Mouse (Mus musculus): Measurements from ENCODE around the gene Catsper4. TPM values are rescaled to one million over a fixed set of nuclear protein-coding genes. Genes with fewer than 3 reads are reported as not detected.
A peak's percentile ranks its signal among the peaks of the same experiment; 100 is the strongest.
"Not testable (repeated sequence)": the region's sequence is repeated elsewhere in the genome, so short reads cannot be mapped to it uniquely, and the experiment has no call there.

Catsper4 gene
- polyA plus RNA-seq (2016; fragmentation: Nextera tagmentation; extraction: Ambion mirVana): not detected in 2 replicates

DNA sequence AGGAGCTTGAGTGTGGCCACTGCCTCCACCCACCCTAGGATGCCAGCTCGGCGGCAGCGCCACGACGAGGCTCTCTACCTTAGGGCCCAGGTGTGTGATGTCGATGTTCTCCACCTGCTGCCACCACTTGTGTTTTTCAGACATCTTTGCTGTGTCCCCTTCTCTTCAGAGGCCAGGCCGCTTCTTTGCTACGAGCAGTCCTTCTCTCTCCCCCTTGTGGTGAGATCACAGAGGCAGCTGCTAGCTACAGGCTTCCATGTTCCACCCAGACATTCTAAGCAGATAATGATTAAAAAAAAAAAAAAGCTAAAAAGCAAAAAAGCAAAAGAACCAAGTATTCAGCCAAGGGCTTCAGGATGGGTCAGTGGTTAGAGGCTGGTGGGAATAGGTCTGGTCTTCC, at the start of gene Catsper4:
Gene Catsper4, minus strand, starts transcription at position 190 of the 400 bp plus-strand sequence.
- 55% methylated on average over 8 of the region's 8 CpGs for WGBS (ENCODE audit: insufficient replicate concordance)
- Histone ChIP-seq H3K9me3 (replicated peaks) (no peaks in the 10 kb centered on the region), H3K9ac (no peak within 1 kb of the TSS), H3K4me1 (peaks cover 10% of the 10 kb centered on the region), H3K4me3 (no peak within 1 kb of the TSS), H3K27me3 (replicated peaks) (peaks cover 32% of the 10 kb centered on the region), H3K4me2 (no peak within 1 kb of the TSS), H3K27ac (no peak within 1 kb of the TSS), H3K36me3 (no peaks in the 10 kb centered on the region)
- no peak for ATAC-seq

DNA sequence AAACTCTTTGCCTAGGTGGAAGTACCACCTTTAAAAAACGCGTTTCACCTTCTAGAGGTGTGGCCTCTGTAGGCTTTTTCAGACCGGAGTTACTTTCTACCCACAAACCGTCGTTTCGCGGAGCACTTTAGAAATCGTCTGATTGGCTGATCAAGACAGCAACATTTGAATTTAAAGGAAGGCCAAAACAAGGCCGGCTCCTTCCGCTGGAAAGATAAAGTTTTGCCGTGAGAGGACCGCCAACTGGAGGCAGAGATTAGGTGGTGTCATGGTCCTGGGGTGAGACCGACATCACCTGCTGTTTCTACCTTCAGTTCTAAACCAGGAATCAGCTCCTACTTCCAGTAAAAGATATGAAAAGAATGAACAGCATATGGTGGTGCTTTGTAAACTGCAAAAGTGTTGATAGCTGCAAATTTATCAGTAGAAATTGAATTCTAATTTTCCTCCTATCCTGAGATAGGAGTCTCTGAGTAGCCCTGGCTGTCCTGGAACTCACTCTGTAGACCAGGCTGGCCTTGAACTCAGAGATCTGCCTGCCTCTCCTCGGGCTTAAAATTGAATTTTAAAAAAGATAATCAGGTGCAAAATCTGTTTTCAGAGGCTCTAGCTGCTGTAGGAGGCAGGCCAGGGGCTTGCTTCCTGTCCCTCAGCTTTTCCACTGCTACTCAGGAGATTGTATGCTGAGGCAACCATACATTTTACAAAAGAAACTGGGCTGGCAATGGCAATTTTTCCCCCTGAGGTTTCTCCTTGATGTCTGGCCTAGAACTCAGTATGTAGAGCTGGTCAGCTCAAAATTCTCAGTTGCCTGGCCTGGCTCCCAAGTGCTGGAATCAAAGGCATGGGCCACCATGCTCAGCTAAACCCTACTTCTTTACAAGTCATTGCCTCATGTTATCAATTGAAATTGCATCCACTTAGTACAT, 46.5 kb upstream of the Catsper4 start:
- no peaks in the 10 kb centered on the region for H3K27me3 ChIP-seq (replicated peaks)
- peak overlapping the region; percentile 73 for H3K4me2 ChIP-seq
- no peaks in the 10 kb centered on the region for H3K9me3 ChIP-seq (replicated peaks)
- WGBS (ENCODE audit: insufficient replicate concordance): 2% methylated on average over 14 of the region's 14 CpGs
- peak overlapping the region; percentile 68 for H3K9ac ChIP-seq
- peak; percentile 94 for ATAC-seq
- H3K4me1 ChIP-seq: peaks cover 30% of the 10 kb centered on the region
- peak overlapping the region; percentile 49 for H3K4me3 ChIP-seq
- peaks cover 33% of the 10 kb centered on the region for H3K36me3 ChIP-seq
- H3K27ac ChIP-seq: peak overlapping the region; percentile 91

- H3K27me3 ChIP-seq (replicated peaks): no peaks in the 10 kb centered on the region
- peak overlapping the region; percentile 49 for H3K4me3 ChIP-seq
- H3K9me3 ChIP-seq (replicated peaks): no peaks in the 10 kb centered on the region
- peak; percentile 56 for ATAC-seq
- peaks cover 30% of the 10 kb centered on the region for H3K4me1 ChIP-seq
- H3K4me2 ChIP-seq: peak overlapping the region; percentile 73
- peak overlapping the region; percentile 91 for H3K27ac ChIP-seq
- H3K9ac ChIP-seq: peak overlapping the region; percentile 68
- 11% methylated on average over 12 of the region's 13 CpGs for WGBS (ENCODE audit: insufficient replicate concordance)
- H3K36me3 ChIP-seq: peaks cover 25% of the 10 kb centered on the region
These were observed 45.7 kb upstream of the Catsper4 start for GRCm38 (mm10) chr4:134272731-134273416.

GRCm38 (mm10) chr4:134271979-134272378, 44.8 kb upstream of the Catsper4 start:
- no peak overlapping the region for H3K9ac ChIP-seq
- no peaks in the 10 kb centered on the region for H3K27me3 ChIP-seq (replicated peaks)
- ATAC-seq: no peak
- H3K9me3 ChIP-seq (replicated peaks): no peaks in the 10 kb centered on the region
- 70% methylated on average over 7 of the region's 7 CpGs for WGBS (ENCODE audit: insufficient replicate concordance)
- H3K27ac ChIP-seq: no peak overlapping the region
- no peak overlapping the region for H3K4me2 ChIP-seq
- no peak overlapping the region for H3K4me3 ChIP-seq
- peaks cover 30% of the 10 kb centered on the region for H3K4me1 ChIP-seq
- peaks cover 16% of the 10 kb centered on the region for H3K36me3 ChIP-seq

DNA sequence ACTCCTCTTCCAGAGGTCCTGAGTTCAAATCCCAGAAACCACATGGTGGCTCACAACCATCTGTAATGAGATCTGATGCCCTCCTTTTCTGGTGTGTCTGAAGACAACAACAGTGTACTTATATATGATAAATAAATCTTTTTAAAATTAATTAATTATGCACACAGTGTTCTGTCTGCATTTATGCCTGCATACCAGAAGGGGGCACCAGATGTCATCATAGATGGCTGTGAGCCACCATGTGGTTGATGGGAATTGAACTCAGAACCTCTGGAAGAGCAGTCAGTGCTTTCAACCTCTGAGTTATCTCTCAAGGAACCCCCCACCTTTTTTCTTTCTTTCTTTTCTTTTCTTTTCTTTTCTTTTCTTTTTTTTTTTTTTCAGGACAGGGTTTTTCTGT, 42.4 kb upstream of the Catsper4 start:
- ATAC-seq; H3K36me3 ChIP-seq; H3K27me3 ChIP-seq (replicated peaks); H3K9ac ChIP-seq; H3K9me3 ChIP-seq (replicated peaks); H3K4me2 ChIP-seq; H3K4me3 ChIP-seq; H3K27ac ChIP-seq: not testable (repeated sequence)
- H3K4me1 ChIP-seq: peaks cover 29% of the 10 kb centered on the region

DNA sequence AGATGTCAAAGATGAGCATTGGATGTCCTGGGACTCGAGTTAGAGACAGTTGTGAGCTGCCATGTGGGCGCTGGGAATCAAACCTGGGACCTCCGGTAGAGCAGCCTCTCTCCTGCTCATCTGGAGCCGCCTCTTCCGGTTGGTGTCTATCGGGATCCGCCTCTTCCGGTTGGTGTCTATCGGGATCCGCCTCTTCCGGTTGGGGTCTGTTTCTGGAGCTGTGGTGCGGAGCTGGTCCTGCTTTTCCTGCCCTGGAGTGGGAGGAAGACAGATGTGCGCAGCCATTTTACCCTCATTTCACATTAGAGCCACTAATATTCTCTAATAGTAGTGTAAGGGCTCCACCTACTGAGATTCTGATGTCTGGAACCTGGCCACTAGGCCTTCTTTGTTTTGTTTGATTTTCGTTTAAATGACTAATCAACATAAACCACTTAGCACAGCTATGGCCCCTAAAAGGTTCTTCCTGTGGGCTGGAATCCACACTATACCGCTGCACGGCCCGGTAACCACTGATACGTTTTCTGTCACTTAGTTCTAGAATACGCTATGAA, 41.0 kb upstream of the Catsper4 start:
- Histone ChIP-seq H3K36me3 (no peaks in the 10 kb centered on the region), H3K9me3 (replicated peaks) (no peaks in the 10 kb centered on the region; the same call in 1 of the 2 replicates), H3K27me3 (replicated peaks) (no peaks in the 10 kb centered on the region), H3K9ac (no peak overlapping the region), H3K27ac (no peak overlapping the region), H3K4me3 (no peak overlapping the region), H3K4me2 (no peak overlapping the region), H3K4me1 (peaks cover 15% of the 10 kb centered on the region)
- no peak for ATAC-seq
- 74% methylated on average over 19 of the region's 19 CpGs for WGBS (ENCODE audit: insufficient replicate concordance)

DNA sequence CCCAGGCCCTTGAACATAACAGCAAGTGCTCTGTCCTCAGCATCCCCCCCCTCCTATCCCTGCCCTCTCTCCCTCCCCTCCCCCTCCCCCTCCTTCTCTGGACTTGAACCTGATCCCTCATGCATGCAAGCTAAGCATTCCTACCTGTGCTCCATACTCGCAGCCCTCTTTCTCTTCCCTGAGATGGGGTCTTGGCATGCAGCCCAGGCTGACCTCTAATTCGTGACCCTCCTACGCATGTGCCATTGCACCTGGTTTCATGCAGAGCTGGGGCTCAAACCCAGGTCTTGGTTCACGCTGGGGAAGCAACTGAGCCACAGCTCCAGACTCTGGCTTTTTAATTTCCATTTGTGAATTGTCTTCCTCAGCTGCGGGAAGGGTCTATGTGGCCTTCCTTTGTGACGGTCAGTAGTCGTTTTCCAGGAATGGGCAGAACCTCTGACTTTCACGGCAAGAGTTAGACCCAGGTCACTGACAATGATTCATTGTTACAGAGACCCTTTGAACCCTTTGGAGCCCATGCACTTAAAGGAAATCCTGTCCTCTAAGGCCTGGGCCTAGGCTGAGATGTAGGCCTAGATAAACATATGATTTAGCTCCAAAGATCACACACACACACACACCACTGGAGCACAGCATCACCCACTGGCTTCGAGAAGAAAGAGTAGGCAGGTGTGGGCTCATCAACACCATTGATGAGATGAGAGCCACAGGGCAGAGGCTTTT, 38.8 kb upstream of the Catsper4 start:
- Histone ChIP-seq H3K36me3 (no peaks in the 10 kb centered on the region), H3K4me2 (no peak overlapping the region), H3K4me1 (no peaks in the 10 kb centered on the region), H3K9me3 (replicated peaks) (no peaks in the 10 kb centered on the region; the same call in 1 of the 2 replicates), H3K27ac (no peak overlapping the region), H3K9ac (no peak overlapping the region), H3K27me3 (replicated peaks) (no peaks in the 10 kb centered on the region), H3K4me3 (no peak overlapping the region)
- ATAC-seq: no peak
- 62% methylated on average over 9 of the region's 9 CpGs for WGBS (ENCODE audit: insufficient replicate concordance)

DNA sequence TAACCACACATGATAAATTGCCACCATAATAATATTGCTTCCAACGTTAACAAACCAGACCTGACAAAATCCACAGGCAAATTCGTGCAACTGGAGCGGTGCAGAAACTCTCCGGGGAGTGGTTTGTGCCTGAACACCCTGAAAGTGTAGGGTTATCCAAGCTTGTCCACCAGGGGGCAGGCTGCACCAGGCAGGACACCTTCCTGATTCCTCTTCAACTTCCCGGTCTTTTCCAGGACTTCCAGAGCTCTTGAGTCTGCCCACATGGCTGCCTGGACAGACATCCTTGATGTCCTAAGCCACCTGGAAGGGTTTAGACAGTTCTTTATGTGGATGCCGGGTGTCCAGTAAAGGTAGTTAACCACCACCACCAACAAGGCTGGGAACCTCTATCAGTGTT, 36.0 kb upstream of the Catsper4 start:
- no peak overlapping the region for H3K4me3 ChIP-seq
- H3K4me2 ChIP-seq: no peak overlapping the region
- no peak for ATAC-seq
- H3K9me3 ChIP-seq (replicated peaks): no peaks in the 10 kb centered on the region; the same call in 1 of the 2 replicates
- H3K9ac ChIP-seq: no peak overlapping the region
- H3K4me1 ChIP-seq: no peaks in the 10 kb centered on the region
- H3K27me3 ChIP-seq (replicated peaks): 0 out of 2 replicates have a peak, but pooled peaks cover 10% of the 10 kb centered on the region
- H3K36me3 ChIP-seq: no peaks in the 10 kb centered on the region
- no peak overlapping the region for H3K27ac ChIP-seq
- 45% methylated on average over 6 of the region's 6 CpGs for WGBS (ENCODE audit: insufficient replicate concordance)

DNA sequence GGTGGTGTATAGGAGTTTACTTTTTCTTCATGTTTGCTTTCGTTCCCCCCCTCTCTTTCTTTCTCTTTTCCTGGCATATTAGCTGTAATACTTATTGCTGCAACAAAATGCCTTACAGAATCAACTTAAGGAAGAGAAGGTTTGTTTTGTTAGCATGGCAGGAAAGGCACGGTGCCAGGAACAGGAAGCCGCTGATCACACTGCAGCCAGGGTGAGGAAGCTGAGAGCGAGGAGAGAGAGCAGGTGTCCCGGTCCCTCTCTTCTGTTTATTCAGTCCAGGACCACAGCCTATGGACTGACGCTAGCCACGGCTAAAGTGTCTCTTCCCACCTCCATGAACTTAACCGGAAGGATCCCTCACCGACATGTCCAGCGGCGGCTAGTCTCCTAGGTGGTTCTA, 31.2 kb upstream of the Catsper4 start:
- no peak for ATAC-seq
- Histone ChIP-seq H3K36me3 (no peaks in the 10 kb centered on the region), H3K4me3 (no peak overlapping the region), H3K27ac (no peak overlapping the region), H3K9ac (no peak overlapping the region), H3K4me1 (peaks cover 30% of the 10 kb centered on the region), H3K27me3 (replicated peaks) (peaks cover 54% of the 10 kb centered on the region), H3K4me2 (no peak overlapping the region), H3K9me3 (replicated peaks) (no peaks in the 10 kb centered on the region)
- 44% methylated on average over 11 of the region's 11 CpGs for whole genome bisulfite sequencing (ENCODE audit: insufficient replicate concordance)

GRCm38 (mm10) chr4:134257198-134258009, 30.2 kb upstream of the Catsper4 start:
- WGBS (ENCODE audit: insufficient replicate concordance): 29% methylated on average over 11 of the region's 11 CpGs
- Histone ChIP-seq H3K36me3 (no peaks in the 10 kb centered on the region), H3K4me1 (peaks cover 38% of the 10 kb centered on the region), H3K9me3 (replicated peaks) (no peaks in the 10 kb centered on the region), H3K27ac (no peak overlapping the region), H3K27me3 (replicated peaks) (peaks cover 64% of the 10 kb centered on the region), H3K4me2 (no peak overlapping the region), H3K4me3 (no peak overlapping the region), H3K9ac (no peak overlapping the region)
- ATAC-seq: no peak
